Mouse (Mus musculus): ENCODE results near the gene Krt16. TPM values are rescaled to one million over a fixed set of nuclear protein-coding genes. Genes with fewer than 3 reads are reported as not detected.
A peak's percentile ranks its signal among the peaks of the same experiment; 100 is the strongest.

The Krt16 gene
- polyA plus RNA-seq (2017; shearing (Covaris generic)) = not detected

DNA sequence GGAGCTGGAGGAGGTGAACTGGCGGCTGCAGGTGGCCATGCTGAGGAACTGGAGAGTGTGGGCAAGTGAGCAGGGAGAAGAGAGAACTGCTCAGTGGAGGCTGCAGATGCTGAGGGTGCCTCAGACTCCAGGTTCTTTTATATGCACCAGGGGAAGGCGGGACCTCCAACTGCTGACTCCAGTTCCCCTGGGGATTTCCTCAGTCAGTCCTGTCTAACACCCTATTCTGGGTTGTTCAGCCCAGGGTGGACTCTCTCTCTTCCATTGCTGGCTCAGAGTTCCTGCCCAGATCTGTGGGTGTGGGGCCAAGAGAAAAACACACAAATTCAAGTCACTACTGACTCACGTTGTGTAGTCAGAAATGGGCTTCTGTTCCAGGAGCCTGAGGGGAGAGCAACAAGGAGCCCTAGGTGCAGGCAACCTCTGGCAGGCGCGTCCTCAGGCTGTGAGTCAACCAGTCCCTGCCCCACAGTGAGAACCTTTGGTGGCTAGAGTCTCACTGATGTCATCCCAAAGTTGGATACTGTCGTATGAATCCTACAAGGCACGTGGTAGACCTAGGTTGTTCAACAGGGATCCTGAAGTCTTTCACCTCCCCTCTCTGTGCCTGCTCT lies at the start of gene Krt16:
TSS of gene Krt16 (minus strand) at position 51 of the 614 bp plus-strand sequence.
- no peak for ATAC-seq

DNA sequence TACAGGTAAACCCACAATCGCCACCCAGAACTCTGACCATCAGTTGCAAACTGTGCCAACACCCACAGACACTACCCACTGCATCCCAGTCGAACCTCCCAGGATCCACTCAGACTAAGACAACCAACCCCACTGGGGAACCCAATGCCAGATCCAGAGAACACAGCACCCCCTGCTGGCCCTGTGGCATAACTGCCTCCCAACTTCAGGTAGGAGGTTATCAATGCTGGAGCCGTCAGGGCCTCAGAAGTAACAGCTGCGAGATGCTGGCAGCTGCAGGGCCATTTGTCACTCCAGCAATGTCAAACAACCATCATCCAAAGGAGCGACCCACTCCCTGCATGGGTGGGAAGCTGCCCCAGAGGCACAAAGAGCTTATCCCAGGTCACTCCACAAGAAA lies 49.1 kb upstream of the Krt16 start:
- ATAC-seq = no peak

DNA sequence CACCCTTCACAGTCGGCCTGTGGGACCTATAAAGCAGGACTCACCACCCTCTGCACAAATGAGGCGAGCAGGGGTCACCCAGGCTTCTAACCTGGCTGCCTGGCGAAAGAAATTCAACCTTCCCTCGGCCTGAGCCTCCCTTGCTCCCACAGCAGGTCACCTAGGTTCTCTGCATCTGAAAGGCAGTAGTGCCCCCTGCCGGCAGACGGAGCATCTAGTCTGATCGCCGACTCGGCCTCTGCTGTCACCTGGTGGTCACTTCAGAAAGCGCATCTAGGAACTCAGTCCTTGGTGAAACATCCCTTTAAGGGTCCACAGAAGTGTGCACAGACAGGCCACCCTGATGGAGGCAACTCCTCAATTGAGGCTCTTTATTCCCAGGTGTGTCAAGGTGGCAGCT lies 46.6 kb upstream of the Krt16 start:
- ATAC-seq = peak; percentile 61

DNA sequence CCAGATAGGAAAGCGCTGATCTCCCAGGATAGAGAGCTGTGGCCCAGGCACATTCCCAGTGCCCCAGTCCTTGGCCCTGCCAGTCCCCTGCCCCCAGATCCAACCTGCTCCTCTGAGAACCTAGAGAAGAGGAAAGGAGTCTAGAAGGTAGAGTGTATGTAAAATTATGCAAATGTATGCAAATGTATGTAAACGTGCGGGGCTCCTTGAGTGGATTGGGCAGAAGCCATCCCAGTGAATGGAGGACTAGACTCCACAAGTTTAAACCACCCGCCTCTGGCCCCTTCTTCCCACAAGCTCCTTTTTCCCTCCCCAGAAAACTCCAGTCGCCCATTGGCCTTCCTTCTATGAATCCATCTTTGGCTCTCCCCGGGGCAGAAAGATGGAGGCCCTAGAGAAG lies 44.2 kb upstream of the Krt16 start:
- ATAC-seq = no peak

DNA sequence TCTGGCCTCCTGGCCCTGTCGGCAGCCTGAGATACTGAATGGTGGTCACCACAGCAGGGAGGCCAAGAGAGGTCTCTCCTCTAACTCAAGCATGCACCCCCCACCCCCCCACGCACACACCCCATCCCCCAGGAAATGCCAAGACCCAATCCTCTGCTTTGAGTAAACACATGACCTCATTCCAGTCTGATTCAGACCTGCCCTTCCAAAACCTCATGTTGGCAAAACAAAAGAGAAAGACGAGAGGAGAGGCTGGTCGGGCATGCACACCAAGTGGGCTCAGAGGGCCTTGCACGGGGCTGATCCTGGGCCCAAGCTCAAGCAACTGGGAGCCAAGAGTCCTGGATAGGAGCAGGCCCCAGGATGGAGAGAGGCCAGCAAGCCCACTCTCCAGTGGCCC lies 41.5 kb upstream of the Krt16 start:
- ATAC-seq = no peak

DNA sequence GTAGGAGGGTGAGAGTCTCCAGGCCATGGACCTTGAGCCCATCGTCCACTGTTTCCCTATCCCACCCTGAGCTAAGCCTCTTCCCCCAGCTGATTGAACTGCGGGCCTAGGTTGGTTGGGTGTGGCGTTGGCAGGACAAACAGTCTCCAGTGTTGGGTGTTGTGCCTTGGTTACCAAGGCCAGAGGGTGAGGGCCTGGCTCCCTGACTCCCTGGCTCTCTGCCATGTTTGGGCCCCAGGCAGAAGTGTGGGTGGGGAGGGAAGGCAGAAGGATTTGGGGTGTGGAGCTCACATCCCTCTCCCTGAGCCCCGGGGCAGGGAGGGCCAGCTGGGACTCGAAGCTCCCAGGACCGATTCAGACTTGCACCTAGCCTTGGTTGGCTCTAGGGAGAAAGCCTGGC lies 40.2 kb upstream of the Krt16 start:
- no peak for ATAC-seq

DNA sequence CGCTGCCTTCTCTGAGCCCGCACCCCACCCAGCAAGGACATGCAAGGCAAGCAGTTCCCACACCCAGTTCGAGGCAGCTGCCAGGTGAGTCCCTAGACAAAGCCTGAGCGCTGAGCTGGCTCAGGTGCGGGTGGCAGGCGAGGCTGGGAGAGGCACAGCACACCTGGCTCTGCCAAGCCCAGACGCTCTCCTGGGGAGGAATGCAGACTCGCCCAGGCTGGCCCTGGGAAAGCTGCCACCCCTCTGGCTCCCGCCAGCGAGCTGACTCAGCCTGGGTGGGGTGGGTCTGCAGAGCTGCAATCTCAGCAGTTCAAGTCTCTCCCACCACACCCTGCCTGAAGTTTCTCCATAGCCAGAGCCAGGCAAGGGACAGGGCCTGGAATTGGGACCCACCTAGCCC lies 38.3 kb upstream of the Krt16 start:
- ATAC-seq = no peak

DNA sequence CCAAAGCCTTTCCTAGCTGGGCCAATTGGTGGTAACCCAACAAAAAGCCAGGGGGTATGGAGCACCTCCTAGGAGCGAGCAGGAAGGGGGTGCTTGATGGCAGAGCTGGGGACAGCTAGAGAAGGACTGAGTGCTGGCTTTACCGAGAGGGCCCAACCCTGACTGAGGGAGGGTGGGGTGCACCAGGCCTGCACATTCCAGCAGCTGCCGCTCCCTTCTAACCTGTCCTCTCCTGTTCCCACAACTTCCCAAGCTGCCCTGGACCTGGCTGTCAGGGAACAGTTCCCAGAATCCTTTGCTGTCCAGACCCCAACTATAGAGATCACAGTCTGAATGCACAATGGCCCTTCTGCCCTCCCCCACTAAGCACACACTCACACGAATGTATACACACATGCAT lies 36.3 kb upstream of the Krt16 start:
- ATAC-seq = no peak

DNA sequence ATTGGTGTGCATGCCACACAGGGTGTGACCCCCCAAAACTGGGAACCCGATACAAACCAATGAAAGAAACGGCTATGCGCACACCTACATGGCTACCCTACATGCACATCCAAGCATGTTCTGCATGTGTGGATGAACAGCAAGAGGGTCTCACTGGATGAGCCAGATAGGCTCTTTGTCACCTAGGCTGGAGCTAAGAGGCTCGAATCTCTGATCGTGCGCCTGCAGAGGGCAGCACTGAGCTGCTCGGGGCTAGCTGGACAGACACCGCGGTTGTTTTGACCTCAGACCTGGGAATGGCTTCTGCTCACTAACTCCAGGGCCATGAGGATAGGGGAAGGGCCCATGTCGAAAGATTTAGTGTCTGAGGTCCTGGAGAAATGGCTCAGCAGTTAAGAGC lies 33.8 kb upstream of the Krt16 start:
- ATAC-seq = no peak

DNA sequence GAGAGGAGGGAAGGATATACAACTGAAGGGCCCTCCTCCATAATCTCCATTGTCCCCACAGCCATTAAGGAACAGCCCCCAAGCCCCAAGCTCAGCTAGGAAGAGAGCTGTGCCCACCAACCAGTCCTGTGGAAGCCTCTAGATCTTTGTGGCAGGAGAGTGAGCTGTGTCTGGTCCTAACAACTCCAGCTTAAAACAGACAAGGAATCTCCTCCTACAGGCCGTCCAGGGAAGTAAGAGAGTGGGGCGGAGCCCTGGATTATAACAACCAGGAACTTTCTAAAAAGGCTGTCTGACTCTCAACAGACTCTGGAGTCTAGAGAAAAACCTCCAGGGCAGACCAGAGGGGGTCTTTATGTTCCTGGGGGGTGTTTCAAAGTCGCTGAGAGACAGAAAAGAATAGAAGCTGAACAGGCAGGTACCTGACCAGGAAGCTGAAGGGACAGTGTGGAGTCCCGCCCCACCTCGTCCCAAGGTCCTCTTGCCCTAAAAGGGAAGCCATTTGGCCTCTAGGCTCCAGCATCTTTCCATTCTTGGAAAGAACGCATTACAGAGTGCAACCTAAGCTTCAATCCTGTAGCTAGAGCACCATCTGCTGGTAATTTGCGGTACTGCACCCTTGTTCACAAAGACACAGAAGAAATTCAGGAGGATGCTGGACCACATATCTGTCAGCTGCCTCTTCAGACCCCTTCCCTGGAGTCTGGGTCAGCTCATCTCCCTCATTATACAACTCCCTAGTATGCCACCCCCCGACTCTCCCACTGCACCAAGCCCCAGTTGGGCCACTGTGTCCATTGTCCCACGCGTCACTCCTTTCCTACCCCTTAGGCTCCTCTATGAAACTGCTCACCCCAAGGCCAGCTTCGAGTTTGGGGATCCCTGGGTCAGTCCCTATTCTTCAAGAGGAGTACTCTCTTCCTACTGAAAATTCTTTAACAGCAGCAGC lies 33.2 kb upstream of the Krt16 start:
- ATAC-seq = no peak

DNA sequence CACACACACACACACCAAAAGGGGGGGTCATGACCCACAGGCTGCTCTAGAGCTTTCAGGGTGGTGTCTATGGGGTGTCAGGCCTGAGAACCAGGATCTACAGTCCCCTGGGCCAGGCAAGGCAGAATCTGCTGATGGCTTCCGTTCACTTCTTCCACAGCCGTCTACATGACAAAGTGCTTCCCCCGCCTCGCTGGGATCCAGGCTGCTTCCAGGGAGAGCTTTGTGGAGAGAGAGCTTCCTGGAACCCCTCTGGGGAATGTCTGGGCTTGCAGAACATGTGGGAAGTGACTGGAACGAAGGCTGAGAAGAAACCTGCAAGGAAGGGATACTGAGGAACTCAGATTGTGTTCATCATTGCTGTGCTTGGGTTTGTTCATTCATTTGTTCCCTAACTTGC lies 30.1 kb upstream of the Krt16 start:
- no peak for ATAC-seq

DNA sequence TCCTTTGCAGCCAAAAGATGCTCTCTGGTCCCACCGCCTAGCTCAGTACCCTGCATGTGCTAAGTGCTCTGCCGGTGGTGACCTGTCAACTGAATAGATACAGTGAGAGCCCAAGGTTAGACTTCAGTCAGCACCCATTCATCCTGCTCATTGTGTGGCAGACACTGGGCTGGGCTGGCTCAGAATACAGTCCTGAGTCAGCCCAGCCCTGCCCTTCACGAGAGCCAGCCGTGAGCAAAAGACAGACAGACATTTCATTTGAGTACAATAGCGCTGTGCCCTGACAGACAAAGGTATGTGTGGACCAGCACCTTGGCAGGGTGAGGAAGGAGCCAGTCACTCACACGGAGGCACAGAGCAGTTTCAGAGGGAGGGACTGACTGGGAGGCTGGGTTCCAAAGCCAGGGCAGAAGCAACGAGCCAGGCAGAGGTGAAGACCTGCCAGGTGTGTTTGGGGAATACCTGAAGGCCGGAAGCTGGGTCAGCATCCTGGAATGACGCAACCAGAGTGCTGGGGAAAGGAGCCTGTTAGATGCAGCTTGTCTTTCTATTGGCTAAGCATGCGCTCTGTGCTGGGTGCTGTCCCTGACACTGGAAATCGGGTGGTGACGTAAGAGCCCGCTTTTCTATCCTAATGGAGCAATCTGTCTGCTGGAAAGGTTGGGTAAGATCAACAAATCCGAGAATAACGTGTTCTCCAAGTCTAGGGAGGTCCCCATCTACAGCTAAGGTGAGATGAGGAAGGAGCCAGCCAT lies 29.2 kb upstream of the Krt16 start:
- no peak for ATAC-seq

DNA sequence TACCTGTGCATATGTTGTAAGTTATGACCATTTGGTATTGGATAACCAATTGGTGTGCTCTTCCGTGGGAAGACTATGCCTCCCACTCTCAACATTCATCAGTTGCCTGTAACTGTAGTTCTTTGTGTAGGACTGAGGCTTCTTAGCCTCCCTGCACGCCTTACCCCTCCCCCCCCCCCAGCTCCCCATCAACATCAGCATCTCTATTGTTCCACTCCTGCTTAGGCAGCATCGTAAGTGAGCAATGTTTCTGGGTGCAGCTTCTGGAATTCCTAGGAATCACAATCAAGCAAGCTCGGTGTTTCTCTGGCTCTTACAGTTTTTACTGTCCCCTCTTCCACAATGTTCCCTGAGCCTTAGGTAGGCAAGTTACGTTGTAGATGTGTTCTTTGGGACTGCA lies 26.8 kb upstream of the Krt16 start:
- ATAC-seq = no peak

DNA sequence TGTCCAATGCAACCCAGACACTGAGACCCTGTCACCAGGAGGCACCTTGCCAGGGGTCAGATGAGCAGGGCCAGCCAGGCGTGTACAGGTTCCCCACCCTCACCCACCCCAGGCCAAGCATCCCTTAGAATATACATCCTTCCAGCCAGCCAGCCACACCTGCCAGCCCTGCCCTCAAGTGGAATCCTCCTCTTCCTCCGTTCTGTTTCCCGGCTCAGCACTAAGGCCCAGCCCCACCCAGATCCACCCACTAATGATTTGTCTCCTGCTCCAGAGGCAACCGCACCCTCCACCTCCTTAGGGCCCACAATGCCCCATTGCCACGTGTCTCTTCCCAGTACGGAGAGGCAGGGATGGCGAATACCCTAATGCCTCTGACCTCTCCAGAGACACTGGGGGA lies 26.0 kb upstream of the Krt16 start:
- no peak for ATAC-seq

DNA sequence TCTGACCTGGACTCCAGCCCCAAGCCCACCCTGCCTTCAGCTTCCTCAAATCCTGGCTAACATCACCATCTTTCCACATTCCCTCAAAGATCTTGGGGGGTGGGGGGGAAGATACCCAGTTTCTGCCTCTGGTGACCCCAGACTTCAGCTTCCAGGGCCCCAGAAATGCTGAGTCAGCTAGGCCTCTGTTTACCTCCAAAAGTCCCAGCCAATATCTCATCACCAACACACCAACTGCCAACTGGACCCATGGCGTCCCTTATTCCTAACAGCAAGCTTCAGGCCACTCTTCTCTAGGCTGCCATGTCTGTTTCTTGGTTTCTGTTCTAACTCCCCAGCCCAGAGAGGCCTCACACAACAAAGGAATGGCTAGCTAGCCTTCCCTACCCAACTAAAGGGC lies 23.2 kb upstream of the Krt16 start:
- ATAC-seq = no peak

DNA sequence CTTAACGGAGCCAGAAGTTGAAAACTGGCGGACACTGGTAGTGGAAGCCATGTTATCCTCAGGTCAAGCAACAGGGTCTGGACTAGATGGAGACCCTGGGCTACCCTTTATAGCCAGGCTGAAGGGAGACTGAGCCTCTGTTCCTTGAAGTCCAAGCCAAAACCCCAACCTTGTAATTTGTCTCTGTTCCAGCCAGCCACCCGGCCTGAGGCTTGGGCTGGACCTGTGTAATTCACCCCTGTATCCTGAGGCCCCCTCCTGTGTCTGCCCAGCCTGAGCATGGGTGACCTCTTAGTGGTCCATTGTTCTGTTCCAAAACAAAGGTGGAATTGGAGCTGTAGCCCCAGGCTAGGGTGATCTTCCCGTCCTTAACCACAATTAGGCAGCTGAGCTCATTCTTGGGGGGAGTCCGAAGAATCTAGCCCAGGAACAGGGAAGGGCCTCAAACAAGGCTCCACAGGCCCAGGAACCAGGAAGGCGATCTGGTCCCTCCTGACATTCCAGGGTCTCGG lies 21.2 kb upstream of the Krt16 start, which contains the start of gene Krt42:
TSS of gene Krt42 (minus strand) at position 51 of the 512 bp plus-strand sequence.
- ATAC-seq = no peak

DNA sequence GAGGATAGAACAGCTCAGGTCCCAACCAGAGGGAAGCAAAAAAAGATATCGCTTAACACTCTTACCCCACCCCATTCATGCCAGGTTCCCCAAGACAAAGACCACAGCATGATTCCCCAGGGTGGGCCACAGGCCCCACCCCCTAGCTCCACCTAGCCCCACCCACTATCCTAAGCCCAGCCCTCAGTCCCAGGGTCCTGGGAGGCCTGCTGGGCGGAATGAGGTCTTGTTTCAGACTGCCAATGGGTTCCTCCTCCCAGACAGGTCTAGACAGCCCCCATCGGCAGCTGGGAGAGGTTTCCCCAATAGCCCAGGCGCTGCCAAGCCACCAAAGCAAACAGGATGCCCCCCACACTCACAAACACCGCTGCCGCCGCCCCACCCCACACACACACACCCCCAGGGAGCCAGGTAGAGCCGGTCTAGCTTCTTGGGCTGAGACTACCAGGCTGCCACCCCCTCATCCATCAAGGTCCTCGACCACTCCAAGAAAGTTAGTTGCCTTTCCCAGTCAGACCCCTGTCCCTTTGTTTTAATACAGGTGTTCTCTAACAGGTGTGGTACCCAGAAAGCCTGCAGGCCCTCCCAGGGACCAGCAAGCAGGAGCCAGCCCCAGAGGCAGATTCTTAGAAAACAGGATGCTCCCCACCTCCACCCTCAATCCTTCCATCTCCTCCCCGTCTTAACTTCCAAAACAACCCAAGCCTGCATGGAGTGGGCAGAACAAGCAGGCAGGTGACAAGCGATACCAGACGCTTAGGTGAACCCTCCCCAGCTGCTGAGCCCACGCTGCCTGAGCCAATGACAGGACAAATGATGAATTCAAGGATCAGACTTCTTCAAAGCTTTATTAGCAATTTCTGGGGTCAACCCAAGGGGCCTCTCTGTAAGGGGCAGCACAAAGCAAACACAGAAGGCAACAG lies 13.6 kb upstream of the Krt16 start:
- ATAC-seq = no peak

DNA sequence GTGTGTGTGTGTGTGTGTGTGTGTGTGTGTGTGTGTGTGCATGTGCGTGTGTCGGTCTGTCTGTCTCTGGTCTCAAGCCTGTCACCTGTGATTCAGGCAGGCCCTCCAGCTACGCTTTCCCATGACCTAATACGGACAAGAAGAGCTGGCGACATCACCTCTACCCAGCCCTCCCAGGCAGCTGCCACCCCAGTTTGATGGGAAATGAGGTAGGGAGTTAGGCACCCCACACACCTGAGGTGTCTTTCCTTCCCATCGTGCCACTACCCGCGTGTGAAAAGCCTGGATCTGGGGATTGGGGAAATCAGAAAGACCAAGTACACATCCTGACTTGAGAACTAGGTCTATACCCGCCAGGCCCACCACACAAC lies 12.5 kb upstream of the Krt16 start:
- no peak for ATAC-seq

DNA sequence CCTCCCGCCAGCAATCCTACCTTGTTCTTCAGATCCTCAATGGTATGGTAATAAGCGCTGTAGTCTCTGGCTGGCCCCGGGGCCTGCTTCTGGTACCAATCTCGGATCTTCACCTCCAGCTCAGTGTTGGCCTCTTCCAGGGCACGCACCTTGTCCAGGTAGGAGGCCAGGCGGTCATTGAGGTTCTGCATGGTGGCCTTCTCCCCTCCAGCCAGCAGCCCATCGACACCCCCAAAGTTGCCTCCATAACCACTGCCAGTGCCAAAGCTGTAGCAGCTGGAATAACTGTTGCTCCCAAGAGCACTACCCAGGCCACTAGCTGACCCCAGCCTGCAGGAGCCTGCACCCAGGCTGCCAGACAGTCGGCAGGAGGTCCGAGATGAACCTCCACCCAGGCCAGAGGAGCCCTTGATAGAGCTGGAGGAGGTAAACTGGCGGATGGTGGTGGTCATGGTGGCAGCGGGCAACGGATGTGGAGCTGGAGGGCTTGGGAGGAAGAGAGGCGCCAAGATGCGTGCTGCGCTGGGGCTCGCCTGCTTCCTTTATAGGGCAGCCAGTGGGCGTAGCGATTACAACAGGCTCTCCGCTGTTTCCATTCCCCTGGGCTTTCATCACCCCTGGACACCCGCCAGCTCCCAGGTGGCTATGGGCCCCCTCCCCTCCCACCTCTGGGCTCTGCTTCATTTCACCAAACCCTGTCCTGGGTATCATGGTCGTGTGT lies 12.0 kb upstream of the Krt16 start, which contains the start of gene Krt17:
TSS of gene Krt17 (minus strand) at position 516 of the 721 bp plus-strand sequence.
- no peak for ATAC-seq

DNA sequence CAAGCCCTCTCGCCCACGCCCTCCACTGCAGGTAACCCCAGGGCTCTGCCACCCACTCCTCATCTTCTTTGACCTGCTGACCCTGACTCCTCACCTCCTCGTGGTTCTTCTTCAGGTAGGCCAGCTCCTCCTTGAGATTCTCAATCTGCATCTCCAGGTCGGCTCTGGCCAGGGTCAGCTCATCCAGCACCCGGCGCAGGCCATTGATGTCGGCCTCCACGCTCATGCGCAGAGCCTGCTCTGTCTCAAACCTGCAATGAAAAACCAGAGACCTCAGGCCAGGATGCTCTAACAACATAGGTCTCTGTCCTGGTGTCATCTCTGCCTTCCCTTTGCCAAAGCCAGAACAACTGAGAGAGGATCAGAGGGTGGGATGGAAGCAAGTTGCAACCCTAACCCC lies 10.4 kb upstream of the Krt16 start:
- no peak for ATAC-seq

DNA sequence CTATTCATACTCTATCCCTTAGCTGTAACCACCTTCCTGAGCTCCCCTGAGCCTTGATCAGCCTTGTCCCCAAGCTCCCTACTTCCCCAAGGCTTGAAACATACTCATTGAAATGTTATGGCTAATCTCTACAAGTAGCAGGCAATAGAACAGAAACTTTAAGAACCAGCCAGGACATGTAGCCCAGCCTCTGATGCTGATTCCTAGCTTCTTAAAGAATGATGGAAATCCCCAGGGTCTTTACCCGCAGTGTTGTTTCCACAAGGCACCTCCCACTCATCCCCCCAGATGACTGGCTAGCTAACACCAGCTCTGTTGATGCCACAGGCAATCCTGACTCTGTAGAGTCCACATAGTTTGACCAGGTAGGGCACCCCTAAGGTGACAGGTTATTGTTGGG lies 9.3 kb upstream of the Krt16 start:
- no peak for ATAC-seq
